Mouse (Mus musculus): Measurements from ENCODE around the gene Sem1.

DNA sequence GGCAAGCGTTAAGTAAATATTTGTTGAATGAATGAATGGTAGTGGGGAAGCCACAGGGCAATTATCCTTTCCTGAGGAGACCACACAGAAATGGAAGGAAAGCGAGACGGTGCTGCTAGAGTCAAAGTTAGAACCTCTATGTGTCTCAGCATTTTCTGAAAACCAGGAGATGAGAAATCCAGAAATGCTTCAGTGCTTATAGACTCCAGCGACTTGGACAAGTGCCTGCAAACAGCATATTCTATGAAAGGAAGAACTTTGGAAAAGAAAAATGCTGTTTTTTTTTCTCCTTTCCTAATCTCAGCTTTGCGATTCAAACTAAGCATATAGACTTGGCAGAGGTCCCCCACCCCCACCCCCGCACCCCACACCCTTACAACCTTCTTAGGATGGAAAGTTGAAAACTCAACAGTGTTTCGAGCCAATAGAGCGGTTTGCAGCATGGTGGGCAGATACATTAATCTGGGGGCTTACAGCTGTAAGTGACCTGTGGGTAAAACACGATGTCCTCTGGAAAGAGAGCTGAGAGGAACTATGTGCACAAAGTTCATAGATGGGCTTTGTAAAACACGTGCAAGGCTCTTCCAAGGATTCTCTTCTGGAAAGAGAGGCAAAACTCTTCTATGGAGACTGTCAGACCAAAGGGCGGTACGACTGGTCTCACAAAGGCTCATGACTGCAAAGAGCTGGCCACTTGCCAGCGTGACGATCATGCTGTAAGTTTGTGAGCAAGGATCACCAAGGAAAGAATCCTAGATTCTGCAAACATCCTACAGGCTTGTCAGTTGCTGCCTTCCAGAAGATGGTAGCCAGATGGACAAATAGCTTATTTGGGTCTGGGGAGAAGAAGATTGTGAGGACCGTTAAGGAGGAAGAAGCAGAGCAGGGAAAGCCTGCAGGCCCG lies 44.6 kb upstream of the Sem1 start:
- no peak for TF ChIP-seq POLR2A (IDR thresholded peaks at IDR 0.05; ENCODE audit: low read depth, low read length)
- TF ChIP-seq CTCF (IDR thresholded peaks at IDR 0.05; ENCODE audit: extremely low read depth, insufficient read length, insufficient replicate concordance, low read depth, low read length): no peak

Data from small intestine, adult 2 months (tissue).